Mouse (Mus musculus): ENCODE measurements around the gene Rinl. TPM values are rescaled to one million over a fixed set of nuclear protein-coding genes. Genes with fewer than 3 reads are reported as not detected.

The Rinl gene
- total RNA-seq, 2 experiments from 2014 or later: 0.45 to 0.46 TPM

GRCm38 (mm10) chr7:28808957-28809393 lies 20.2 kb downstream of the Rinl start:
- DNase-seq (ENCODE audit: low spot score): peak; percentile 98

- DNase-seq (ENCODE audit: low spot score): peak; percentile 57
Measured at GRCm38 (mm10) chr7:28809401-28810089, 20.8 kb downstream of the Rinl start.

- peak; percentile 99 for DNase-seq (ENCODE audit: low spot score)
Measured at GRCm38 (mm10) chr7:28810107-28811066, 21.6 kb downstream of the Rinl start.

- DNase-seq (ENCODE audit: low spot score): peak; percentile 91
Measured at GRCm38 (mm10) chr7:28811228-28811627, 22.5 kb downstream of the Rinl start.

GRCm38 (mm10) chr7:28811640-28812275 lies 23.0 kb downstream of the Rinl start:
- no peak for DNase-seq (ENCODE audit: low spot score)

GRCm38 (mm10) chr7:28812436-28812835 lies 23.7 kb downstream of the Rinl start:
- no peak for DNase-seq (ENCODE audit: low spot score)

GRCm38 (mm10) chr7:28812949-28813348 lies 24.2 kb downstream of the Rinl start:
- DNase-seq (ENCODE audit: low spot score): no peak

GRCm38 (mm10) chr7:28814306-28815034 lies 25.7 kb downstream of the Rinl start:
- DNase-seq (ENCODE audit: low spot score): no peak

- no peak for DNase-seq (ENCODE audit: low spot score)
Measured at GRCm38 (mm10) chr7:28815230-28815629, 26.5 kb downstream of the Rinl start.

- no peak for DNase-seq (ENCODE audit: low spot score)
Measured at GRCm38 (mm10) chr7:28816201-28816600, 27.4 kb downstream of the Rinl start.

- DNase-seq (ENCODE audit: low spot score): no peak
Measured at GRCm38 (mm10) chr7:28816920-28817319, 28.2 kb downstream of the Rinl start.

- DNase-seq (ENCODE audit: low spot score): no peak
Measured at GRCm38 (mm10) chr7:28817524-28817923, 28.8 kb downstream of the Rinl start.

GRCm38 (mm10) chr7:28817957-28818356 lies 29.2 kb downstream of the Rinl start:
- DNase-seq (ENCODE audit: low spot score): no peak

GRCm38 (mm10) chr7:28818436-28818835 lies 29.7 kb downstream of the Rinl start:
- no peak for DNase-seq (ENCODE audit: low spot score)

GRCm38 (mm10) chr7:28818861-28819452 lies 30.2 kb downstream of the Rinl start:
- no peak for DNase-seq (ENCODE audit: low spot score)

GRCm38 (mm10) chr7:28819571-28819970 lies 30.8 kb downstream of the Rinl start:
- no peak for DNase-seq (ENCODE audit: low spot score)

- no peak for DNase-seq (ENCODE audit: low spot score)
Measured at GRCm38 (mm10) chr7:28820358-28821260, 31.8 kb downstream of the Rinl start.

GRCm38 (mm10) chr7:28821261-28821831 lies 32.6 kb downstream of the Rinl start:
- DNase-seq (ENCODE audit: low spot score): peak; percentile 60

GRCm38 (mm10) chr7:28822556-28822955 lies 33.8 kb downstream of the Rinl start:
- no peak for DNase-seq (ENCODE audit: low spot score)
